Mouse (Mus musculus): ENCODE results near the gene Sympk.
"Not testable (repeated sequence)": the region's sequence is repeated elsewhere in the genome, so short reads cannot be mapped to it uniquely, and the experiment has no call there.

The Sympk gene

DNA sequence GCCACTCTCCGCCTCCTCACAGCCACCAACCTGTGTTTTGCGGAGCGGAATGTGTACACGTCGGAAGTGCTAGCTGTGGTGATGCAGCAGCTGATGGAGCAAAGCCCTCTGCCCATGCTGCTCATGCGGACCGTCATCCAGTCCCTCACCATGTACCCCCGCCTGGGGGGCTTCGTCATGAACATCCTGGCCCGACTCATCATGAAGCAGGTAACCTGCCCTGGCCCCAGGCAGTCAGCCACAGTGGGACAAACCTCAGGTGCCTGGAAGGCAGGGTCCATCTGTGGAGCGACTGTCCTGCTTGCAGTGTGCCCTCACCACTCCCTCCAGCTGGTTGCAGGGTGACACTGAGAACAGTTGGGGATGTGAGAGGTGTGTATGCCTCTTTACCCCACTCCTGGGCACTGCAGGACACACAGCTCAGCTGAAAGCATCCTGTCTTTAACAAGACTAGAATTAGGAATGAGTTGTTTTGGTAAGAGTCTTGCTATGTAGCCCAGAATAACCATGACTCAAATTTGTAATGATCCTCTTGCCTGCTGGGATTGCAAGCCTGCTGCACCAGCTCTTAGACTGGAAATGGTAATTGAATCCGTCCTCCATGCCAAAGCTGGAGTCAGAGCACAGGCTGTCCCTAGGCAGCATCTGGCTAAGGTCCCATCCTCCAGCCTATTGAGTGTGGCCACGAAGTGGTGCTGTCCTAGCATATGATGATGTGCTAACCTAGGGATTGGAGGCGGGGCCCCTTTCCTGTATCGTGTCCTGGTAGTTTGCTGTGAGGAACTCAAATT lies 28.4 kb downstream of the Sympk start:
- DNase-seq (ENCODE audit: low spot score in 2 of 2): no peak

DNA sequence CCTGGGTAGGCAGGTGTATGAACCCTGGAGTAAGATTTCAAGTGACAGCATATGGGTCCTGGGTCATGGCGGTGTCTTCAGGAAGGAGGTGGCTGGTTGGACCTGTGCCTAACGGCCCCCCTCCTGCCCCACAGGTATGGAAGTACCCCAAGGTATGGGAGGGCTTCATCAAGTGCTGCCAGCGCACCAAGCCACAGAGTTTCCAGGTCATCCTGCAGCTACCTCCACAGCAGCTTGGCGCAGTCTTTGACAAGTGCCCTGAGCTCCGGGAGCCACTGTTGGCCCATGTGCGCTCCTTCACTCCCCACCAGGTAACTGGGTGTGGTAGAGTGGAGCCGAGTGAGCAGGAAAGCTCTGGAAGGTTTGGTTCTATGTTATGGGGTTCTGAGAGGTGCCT lies 29.0 kb downstream of the Sympk start:
- no peak for DNase-seq (ENCODE audit: low spot score in 2 of 2)

DNA sequence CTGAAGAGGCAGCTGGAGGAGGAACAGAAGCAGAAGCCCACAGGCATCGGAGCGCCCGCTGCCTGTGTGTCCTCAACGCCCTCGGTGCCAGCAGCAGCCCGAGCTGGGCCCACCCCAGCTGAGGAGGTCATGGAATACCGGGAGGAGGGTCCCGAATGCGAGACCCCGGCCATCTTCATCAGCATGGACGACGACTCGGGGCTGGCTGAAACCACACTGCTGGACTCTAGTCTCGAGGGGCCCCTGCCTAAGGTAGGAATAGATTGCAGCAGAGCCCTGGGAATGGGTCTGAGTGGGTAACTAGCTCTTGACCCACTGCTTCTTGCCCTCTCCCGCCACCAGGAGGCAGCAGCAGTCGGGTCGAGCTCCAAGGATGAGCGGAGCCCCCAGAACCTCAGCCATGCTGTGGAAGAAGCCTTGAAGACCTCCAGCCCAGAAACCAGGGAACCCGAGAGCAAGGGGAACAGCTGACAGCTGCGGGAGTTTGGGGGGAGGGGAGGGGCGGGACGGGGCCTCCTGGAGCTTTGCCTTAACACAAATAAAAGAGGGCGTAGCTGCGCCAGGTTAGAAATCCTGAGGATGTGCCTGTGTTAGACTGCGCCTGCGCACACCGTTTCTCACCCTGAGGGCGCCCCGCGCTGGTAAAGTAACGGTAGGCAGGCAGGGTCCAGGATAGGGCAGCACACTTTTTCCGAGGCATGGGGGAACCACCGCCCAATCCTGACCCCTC lies 30.0 kb downstream of the Sympk start, which contains the start of gene Rsph6a:
Rsph6a (plus strand) TSS at position 644 of the 730 bp plus-strand sequence.
- DNase-seq (ENCODE audit: low spot score in 2 of 2): peak in 1 of 2 experiments; percentile 48

DNA sequence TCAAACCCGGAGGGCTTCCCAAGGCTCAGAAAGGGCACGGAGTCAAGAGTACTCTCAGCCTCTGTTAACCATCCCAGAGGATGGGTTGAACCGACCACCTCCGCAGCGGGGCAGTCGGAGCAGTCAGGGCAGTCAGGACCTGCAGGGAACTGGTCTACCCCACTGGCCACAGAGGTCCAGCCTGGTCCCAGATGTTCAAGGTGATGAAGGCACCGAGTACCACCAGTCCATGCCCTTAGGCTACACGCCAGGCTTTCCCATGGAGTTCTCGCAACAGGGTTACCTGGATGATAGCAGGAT lies 30.6 kb downstream of the Sympk start:
- DNase-seq (ENCODE audit: low spot score in 2 of 2): no peak

DNA sequence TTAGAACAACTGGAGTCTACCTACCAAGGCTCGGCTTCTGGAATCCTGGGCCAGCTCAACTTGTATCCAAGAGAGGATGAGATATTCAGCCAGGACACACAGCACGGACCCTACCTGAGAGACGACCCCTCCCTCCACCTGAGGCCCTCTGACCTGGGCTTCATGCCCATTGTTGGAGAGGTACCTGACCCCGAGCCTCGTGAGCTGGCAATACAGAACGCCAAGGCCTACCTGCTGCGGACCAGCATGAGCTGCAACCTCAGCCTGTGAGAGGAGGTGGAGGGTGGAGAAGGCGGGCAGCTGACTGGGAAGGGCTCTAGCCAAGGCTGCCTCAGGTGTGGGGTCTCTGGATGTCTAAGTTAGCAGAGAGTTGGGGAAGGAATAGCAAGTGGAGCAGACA lies 30.9 kb downstream of the Sympk start:
- no peak for DNase-seq (ENCODE audit: low spot score in 2 of 2)

DNA sequence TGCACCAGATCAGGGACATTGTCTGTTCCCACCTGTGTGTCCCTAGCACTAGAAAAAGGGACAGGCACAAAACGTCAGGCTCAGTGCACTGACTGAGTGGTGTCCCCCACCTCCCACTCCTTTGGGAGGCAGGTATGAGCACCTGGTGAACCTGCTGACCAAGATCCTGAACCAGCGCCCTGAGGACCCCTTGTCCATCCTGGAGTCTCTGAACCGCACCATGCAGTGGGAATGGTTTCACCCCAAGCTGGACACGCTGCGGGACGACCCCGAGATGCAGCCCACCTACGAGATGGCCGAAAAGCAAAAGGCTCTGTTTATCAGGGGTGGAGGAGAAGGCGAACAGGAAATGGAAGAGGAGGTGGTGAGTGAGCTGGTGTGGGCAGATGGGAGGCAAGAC lies 33.2 kb downstream of the Sympk start:
- DNase-seq (ENCODE audit: low spot score in 2 of 2): no peak

DNA sequence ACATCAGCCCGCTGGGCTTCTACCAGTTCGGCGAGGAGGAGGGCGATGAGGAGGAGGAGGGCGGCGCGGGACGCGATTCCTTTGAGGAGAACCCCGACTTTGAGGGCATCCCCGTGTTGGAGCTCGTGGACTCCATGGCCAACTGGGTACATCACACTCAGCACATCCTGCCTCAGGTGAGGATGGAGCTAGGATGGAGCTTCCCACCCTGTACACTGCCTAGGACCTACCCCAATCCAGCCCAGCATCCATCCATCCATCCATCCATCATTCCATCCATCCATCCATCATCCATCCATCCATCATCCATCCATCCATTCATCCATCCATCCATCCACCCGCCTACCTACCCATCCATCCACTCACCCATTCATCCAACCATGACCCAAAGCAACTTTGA lies 41.7 kb downstream of the Sympk start:
- DNase-seq (ENCODE audit: low spot score in 2 of 2): no peak

DNA sequence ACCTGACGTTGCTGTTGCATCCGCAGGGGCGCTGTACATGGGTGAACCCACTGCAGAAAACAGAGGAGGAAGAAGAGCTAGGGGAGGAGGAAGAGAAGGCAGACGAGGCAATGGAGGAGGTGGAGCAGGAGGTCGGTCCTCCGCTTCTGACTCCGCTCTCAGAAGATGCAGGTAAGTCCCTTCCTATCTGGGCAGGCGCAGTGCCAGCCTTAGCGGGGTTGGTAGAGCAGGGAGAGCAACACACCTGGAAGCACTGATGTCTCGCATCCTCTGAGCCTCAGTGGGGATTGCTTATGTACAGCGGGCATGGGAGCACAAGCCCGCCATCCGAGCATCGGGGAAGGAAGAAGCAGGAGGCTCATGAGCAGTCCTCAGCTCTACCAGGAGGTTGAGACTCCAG lies 42.9 kb downstream of the Sympk start:
- DNase-seq (ENCODE audit: low spot score in 2 of 2): no peak

DNA sequence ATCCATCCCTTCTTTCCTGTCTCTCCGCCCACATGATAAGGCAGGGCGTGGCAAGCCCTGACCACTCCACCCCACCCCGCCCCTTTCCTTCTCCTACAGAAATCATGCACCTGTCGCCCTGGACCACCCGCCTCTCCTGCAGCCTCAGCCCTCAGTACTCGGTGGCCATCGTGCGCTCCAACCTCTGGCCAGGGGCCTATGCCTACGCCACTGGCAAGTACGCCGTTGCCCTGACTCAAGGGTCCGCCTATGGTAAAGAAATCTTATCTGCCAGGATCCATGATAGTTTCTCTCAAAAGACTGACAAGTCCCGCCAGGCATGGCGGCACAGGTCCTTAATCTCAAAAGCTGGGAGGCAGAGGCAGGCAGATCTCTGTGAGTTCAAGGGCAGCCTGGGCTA lies 43.8 kb downstream of the Sympk start:
- DNase-seq (ENCODE audit: low spot score in 2 of 2): no peak

DNA sequence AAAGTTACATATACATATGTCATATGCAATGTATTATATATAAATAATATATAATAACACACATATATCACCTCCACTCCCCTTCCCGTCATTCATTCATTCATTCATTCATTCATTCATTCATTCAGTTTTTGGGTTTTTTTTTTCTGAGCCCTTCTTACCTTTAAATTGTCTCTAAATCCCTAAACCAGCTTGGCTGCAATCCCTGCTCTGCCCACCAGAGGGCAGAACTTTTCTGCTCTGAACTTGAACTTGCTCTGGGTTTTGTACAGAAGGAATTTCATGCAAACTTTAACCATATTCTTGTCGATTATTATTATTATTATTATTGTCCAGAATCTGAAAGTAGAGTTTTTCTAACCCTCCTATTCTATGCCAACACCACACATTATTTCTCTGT lies 44.5 kb downstream of the Sympk start:
- peak in 1 of 2 experiments; percentile 76 for DNase-seq (ENCODE audit: low spot score in 2 of 2)

DNA sequence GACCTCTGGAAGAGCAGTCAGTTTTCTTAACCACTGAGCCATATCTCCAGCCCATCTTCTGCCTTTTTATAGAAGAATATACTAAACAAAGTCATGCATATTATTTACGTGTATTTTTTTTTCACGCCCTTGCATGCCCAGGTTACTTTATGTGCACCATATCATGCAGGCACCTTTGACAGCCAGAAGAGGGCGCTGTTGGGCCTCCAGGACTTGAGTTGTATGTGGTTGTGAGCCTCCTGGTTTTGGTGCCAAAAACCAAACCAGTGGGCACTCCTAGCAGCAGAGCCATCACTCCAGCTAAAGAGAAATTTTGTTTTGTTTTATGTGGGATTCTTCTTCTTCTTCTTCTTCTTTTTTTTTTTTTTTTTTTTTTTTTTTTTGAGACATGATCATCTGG lies 45.3 kb downstream of the Sympk start:
- peak in 1 of 2 experiments; percentile 39 for DNase-seq (ENCODE audit: low spot score in 2 of 2)

DNA sequence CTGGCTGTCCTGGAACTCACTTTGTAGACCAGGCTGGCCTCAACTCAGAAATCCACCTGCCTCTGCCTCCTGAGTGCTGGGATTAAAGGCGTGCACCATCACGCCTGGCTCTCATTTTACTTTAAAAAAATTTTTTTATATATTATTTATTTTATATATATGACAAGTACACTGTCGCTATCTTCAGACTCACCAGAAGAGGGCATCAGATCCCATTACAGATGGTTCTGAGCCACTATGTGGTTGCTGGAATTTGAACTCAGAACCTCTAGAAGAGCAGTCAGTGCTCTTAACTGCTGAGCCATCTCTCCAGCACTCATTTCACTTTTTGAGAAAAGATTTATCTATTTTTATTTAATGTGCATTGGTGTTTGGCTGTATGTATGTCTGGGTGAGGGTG lies 46.8 kb downstream of the Sympk start:
- not testable (repeated sequence) for DNase-seq (ENCODE audit: low spot score in 2 of 2)

DNA sequence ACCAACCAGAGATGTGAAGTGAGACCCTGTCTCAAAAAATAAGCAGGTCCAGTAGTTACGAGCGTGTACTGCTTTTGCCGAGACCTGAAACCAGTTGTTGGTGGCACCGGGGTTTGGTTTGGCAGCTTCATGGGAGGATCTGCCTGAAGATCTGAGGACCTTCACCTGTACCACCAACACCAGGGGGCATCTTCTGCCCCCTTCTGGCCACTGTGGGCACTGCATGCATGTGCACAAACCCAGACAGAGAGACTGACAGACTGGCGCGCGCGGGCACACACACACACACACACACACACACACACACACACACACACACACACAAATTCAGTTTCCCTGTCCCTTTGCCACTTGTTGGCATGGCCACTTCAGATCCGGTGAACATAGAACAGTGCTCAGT lies 49.3 kb downstream of the Sympk start:
- peak in 1 of 2 experiments; percentile 63 for DNase-seq (ENCODE audit: low spot score in 2 of 2)

DNA sequence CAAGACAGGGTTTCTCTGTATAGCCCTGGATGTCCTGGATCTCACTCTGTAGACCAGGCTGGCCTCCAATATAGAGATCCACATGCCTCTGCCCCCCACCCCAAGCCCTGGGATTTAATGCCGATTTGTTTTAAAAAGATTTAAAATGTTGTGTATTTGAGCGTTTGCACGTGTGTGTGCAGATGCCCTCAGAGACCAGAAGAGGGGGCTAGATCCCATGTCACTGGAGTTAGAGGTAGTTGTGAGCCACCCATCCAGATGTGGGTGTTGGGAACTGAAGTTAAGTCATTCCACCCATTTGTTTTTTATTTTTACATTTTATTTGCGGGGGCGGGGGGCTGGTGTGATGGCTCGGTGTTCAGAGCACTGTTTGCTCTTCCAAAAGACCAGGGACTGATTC lies 50.3 kb downstream of the Sympk start:
- no peak for DNase-seq (ENCODE audit: low spot score in 2 of 2)

DNA sequence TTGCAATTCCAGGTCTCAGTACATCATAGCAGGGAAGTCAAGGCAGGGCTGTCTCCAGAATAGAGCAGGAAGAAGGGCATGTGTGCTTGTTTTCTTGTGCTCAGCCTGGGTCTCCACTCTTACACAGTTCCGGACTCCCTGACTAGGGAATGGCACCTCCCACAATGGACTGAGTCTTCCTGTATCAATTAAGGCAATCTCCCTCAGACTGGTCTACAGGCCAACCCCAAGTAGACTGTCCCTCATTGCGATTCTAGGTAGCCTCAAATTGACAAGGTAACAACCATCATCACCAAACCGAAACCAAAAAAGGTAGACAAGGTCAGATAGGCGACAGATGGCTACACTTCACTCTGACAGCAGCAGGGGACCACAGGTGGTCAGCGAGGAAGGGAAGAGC lies 51.1 kb downstream of the Sympk start:
- DNase-seq (ENCODE audit: low spot score in 2 of 2): no peak

DNA sequence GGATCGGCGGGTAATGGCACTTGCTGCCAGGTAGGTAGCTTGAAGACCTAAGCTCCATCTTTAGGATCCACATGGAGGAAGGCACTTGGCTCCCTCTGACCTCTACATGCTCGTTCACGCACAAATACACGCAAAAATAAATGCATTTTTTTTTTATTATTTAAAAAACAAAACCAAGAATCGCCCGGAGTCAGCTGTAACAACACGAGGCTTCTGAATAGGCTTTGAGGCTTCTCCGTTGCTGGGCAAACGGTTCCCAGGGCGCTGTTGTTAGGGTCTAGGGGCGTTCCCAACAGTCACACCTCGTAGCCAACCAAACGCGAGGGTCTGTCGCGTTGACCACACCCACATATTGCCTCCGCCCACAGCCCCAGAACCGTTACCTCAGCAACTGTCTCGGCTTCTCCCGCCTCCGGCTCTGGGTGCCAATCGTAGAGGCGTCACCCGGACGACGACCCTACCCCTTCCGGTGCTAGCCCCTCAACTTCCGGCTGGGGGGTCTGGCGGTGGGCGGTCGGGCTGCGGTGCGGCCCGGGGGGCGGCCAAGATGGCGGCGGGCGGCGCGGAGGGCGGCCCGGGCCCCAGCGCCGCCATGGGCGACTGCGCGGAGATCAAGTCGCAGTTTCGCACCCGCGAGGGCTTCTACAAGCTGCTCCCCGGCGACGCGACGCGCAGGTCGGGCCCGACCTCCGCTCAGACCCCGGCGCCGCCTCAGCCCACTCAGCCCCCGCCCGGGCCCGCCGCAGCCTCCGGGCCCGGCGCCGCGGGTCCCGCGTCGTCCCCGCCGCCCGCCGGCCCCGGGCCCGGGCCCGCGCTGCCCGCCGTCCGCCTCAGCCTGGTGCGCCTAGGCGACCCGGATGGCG lies 51.8 kb downstream of the Sympk start, which contains the start of gene Dmwd:
Dmwd (plus strand) TSS at position 505 of the 863 bp plus-strand sequence.
- peak; percentile 91 to 94 for DNase-seq (ENCODE audit: low spot score in 2 of 2)

DNA sequence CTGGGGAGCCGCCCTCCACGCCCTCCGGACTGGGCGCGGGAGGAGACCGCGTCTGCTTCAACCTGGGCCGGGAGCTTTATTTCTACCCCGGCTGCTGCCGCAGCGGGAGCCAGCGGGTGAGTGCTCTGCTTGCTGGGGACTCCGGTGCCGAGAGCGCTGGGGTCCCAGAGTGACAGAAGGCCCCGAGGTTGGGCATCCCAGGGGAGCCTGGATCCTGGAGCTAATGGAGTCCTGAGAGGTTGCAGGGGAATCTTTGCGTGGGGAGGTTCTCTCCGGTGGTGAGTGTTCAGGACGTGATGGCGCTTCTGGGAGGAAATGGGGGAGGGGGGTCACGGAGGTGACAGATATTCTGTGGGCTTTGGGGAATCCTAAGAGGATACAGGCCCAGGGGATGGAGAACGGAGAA lies 52.4 kb downstream of the Sympk start:
- DNase-seq (ENCODE audit: low spot score in 2 of 2): no peak

DNA sequence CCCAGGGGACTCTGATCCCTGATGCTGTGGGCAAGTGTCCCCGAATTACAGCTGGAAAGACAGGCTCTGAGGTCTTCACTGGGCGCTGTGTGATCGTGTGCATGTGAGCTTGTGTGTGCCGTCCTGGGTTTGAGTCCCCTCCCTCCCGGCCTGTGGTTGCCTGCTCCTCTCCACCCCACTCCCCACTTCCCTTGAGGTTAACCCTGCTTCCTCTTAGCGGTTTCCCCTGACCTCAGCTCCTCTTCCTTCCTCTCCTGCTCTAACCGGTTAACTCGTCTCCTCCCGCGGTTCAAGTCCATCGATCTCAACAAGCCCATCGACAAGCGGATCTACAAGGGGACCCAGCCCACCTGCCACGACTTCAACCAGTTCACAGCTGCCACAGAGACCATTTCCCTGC lies 53.6 kb downstream of the Sympk start:
- peak; percentile 74 to 77 for DNase-seq (ENCODE audit: low spot score in 2 of 2)

DNA sequence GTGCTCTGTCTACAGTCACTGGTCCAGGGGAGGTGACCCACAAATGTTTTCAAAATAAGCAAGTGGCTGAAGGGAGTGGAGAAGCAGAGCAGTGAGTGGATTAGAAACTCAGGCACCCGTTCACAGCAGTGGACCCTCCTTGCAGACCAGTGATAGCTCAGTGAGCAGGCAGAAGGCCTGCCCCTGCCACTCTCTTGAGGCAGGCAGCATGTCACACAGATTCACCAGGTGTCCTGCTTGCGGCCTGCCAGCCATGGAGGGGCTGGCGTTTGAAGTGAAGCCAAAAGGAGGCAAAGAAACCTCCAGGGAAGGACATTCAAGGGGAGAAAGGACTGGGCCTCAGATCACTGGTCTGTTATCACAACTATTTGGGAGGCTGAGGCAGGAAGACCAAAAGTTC lies 54.6 kb downstream of the Sympk start:
- DNase-seq (ENCODE audit: low spot score in 2 of 2): no peak

DNA sequence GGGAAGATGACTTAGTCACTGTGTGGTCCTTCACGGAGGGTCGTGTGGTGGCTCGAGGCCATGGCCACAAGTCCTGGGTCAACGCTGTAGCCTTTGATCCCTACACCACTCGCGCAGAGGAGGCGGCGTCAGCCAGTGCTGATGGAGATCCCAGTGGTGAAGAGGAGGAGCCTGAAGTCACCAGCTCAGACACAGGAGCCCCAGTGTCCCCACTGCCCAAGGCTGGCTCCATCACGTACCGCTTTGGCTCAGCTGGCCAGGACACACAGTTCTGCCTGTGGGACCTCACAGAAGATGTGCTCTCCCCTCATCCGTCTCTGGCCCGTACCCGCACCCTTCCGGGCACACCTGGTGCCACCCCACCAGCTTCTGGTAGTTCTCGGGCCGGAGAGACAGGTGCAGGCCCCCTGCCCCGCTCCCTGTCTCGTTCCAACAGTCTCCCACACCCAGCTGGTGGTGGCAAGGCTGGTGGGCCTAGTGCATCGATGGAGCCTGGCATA lies 56.3 kb downstream of the Sympk start:
- no peak for DNase-seq (ENCODE audit: low spot score in 2 of 2)

DNA sequence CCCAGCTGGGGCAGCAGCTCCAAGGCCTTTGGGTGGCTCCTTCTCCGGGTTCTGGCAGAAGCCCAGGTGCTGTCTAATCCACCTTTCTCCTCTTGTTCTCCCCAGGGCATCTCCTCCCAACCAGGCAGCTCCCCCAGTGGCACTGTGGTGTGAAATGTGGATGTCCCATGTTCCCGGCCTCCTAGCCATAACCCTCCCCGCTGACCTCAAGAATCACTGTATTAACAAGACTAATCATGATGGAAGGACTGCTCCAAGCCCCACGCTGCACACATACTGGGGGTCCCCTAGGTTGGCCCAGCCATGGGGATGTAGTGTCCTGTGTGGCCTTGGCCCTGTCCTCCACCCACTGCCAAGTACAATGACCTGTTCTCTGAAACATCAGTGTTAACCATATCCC lies 58.0 kb downstream of the Sympk start:
- no peak for DNase-seq (ENCODE audit: low spot score in 2 of 2)

DNA sequence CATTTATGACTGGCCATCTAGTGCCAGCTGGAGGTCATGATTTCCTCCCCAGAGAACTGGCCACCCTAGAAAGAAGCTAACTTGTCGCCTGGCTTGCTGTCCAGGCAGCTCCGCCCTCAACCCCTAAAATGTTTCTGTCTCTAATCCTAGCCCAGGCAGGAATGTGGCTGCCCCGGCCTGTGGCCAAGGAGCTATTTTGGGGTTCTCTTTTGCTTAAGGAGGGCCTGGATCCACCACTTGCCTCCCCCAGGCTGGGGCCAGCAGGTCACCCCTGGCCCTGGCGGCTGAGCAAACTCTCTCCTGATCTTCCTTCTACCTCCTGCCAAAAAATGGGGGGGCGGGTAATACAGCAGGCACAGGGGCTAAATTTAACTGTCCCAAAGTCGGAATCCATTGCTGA lies 58.9 kb downstream of the Sympk start:
- DNase-seq (ENCODE audit: low spot score in 2 of 2): no peak

Measured in thymus, postnatal 10 days (tissue).